19 mouse cellular contexts compared by ENCODE assay signal in the genomic region with DNA sequence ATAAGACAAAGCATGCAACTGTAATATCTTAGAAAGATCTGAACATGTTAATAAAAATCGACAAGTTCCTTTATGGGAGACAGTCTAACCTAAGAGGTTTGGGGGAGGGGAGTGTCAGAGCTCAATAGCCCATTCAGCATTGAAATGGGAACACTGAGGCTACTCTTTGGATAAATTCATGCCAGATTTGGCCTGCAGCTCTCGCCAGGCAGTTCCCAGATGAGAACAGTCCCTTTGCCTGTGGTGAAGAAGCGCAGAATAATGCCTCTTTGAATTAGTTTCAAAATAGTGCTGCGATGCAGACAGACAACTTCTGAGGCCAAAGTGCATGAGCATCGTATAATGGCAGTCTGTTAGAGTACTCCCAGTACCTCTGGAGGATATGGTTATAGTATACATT.
DNase-seq lines count a peak whose midpoint lies in the region; ATAC-seq and TF ChIP-seq lines count a peak whose summit lies in the region.
"Had no signal": no experiment of that assay in that cellular context is flagged by ENCODE, and none has a peak within 500 bp of the region (broad histone marks: within the 10 kb centered on the region; RNA-seq: fewer than 3 reads in every experiment).

No protein-coding gene starts in this region.

- H3K27me3 ChIP-seq in forebrain, postnatal 0 days (ENCODE audit: insufficient read depth, low read length): no peaks in the 10 kb centered on the region
- H3K27me3 ChIP-seq in forebrain, embryonic 10.5 days (ENCODE audit: poor library complexity, severe bottlenecking): no peaks in the 10 kb centered on the region
- no peaks in the 10 kb centered on the region for H3K27me3 ChIP-seq in midbrain, embryonic 14.5 days (ENCODE audit: control insufficient read depth, insufficient read depth, low read length)
- no peaks in the 10 kb centered on the region for H3K27me3 ChIP-seq in midbrain, embryonic 16.5 days (ENCODE audit: control insufficient read depth, insufficient read depth, low read depth, low read length)
- H3K27me3 ChIP-seq in forebrain, embryonic 12.5 days: no peaks in the 10 kb centered on the region
- H3K27me3 ChIP-seq: intestine, embryonic 15.5 days; midbrain, embryonic 12.5 days had no signal

- DNase-seq in forebrain, postnatal 0 days: no peak
- no peak for DNase-seq in forebrain, embryonic 10.5 days (ENCODE audit: extremely low spot score, low spot score)
- peak; percentile 11 for DNase-seq in midbrain, embryonic 14.5 days
- DNase-seq in layer of hippocampus, adult 9-10 months (ENCODE audit: low spot score): peak; percentile 15
- DNase-seq in telencephalon, adult 2 months (ENCODE audit: low read depth, low spot score): peak; percentile 11
- DNase-seq: adrenal gland, postnatal 10 days; B cell, adult 2 months; cerebellum, adult 18-20 months; heart, adult 11 months; lung, adult 18-20 months; lung, postnatal 4 days; thymus, postnatal 14 days had no signal

- peak; percentile 34; the same call in 1 of the 2 replicates for ATAC-seq in forebrain, postnatal 0 days
- ATAC-seq in midbrain, embryonic 14.5 days (ENCODE audit: low FRiP score, low TSS enrichment): no peak
- ATAC-seq in midbrain, embryonic 16.5 days: no peak
- ATAC-seq in forebrain, embryonic 12.5 days (ENCODE audit: low FRiP score): no peak
- ATAC-seq: forebrain, embryonic 16.5 days; intestine, embryonic 15.5 days had no signal

- no peaks in the 10 kb centered on the region for H3K4me1 ChIP-seq in forebrain, postnatal 0 days (ENCODE audit: insufficient read depth)
- H3K4me1 ChIP-seq in forebrain, embryonic 10.5 days: peaks cover 3% of the 10 kb centered on the region; the same call in 1 of the 2 replicates
- no peaks in the 10 kb centered on the region for H3K4me1 ChIP-seq in midbrain, embryonic 14.5 days (ENCODE audit: control insufficient read depth, insufficient read depth, low read length)
- no peaks in the 10 kb centered on the region for H3K4me1 ChIP-seq in midbrain, embryonic 16.5 days (ENCODE audit: control insufficient read depth, insufficient read depth, low read length)
- no peaks in the 10 kb centered on the region for H3K4me1 ChIP-seq in forebrain, embryonic 12.5 days
- H3K4me1 ChIP-seq: intestine, embryonic 15.5 days; midbrain, embryonic 12.5 days had no signal

- H3K9me3 ChIP-seq in forebrain, postnatal 0 days (ENCODE audit: low read length): no peaks in the 10 kb centered on the region
- 0 out of 2 replicates have a peak, but pooled peaks cover 5% of the 10 kb centered on the region for H3K9me3 ChIP-seq in forebrain, embryonic 10.5 days
- peaks cover 4% of the 10 kb centered on the region for H3K9me3 ChIP-seq in midbrain, embryonic 14.5 days (ENCODE audit: control insufficient read depth, low read length)
- H3K9me3 ChIP-seq in midbrain, embryonic 16.5 days (replicated peaks; ENCODE audit: control insufficient read depth, low read length, poor library complexity, severe bottlenecking): no peaks in the 10 kb centered on the region; the same call in 1 of the 2 replicates
- no peaks in the 10 kb centered on the region for H3K9me3 ChIP-seq in forebrain, embryonic 12.5 days
- H3K9me3 ChIP-seq: intestine, embryonic 15.5 days had no signal

- no peak for TF ChIP-seq CTCF in forebrain, postnatal 0 days (IDR thresholded peaks at IDR 0.05; ENCODE audit: low read depth)

- WGBS in forebrain, postnatal 0 days: 58% methylated on average over 5 of the region's 5 CpGs
- WGBS in forebrain, embryonic 10.5 days: 73% methylated on average over 5 of the region's 5 CpGs
- WGBS in midbrain, embryonic 14.5 days: 55% methylated on average over 5 of the region's 5 CpGs
- WGBS in midbrain, embryonic 16.5 days: 51% methylated on average over 5 of the region's 5 CpGs
- WGBS in forebrain, embryonic 12.5 days: 57% methylated on average over 5 of the region's 5 CpGs

- no peak overlapping the region for H3K4me2 ChIP-seq in forebrain, postnatal 0 days (ENCODE audit: low read depth)
- H3K4me2 ChIP-seq in midbrain, embryonic 14.5 days (ENCODE audit: low read length): no peak overlapping the region
- H3K4me2 ChIP-seq in midbrain, embryonic 16.5 days (ENCODE audit: low read length): no peak overlapping the region
- H3K4me2 ChIP-seq in forebrain, embryonic 12.5 days: no peak overlapping the region
- H3K4me2 ChIP-seq: intestine, embryonic 15.5 days; midbrain, embryonic 12.5 days had no signal

- no peak overlapping the region for H3K27ac ChIP-seq in forebrain, postnatal 0 days (ENCODE audit: low read depth, low read length)
- no peak overlapping the region for H3K27ac ChIP-seq in forebrain, embryonic 10.5 days
- no peak overlapping the region for H3K27ac ChIP-seq in midbrain, embryonic 14.5 days (replicated peaks; ENCODE audit: low read depth, low read length)
- no peak overlapping the region for H3K27ac ChIP-seq in midbrain, embryonic 16.5 days (ENCODE audit: low read length)
- no peak overlapping the region for H3K27ac ChIP-seq in forebrain, embryonic 12.5 days
- H3K27ac ChIP-seq: hindbrain, embryonic 10.5 days; intestine, embryonic 15.5 days; midbrain, embryonic 12.5 days; stomach, postnatal 0 days had no signal

- no peaks in the 10 kb centered on the region for H3K36me3 ChIP-seq in forebrain, postnatal 0 days (ENCODE audit: insufficient read depth)
- H3K36me3 ChIP-seq in forebrain, embryonic 10.5 days (replicated peaks): no peaks in the 10 kb centered on the region
- H3K36me3 ChIP-seq in midbrain, embryonic 14.5 days (ENCODE audit: control insufficient read depth, insufficient read depth, low read length): no peaks in the 10 kb centered on the region
- no peaks in the 10 kb centered on the region for H3K36me3 ChIP-seq in midbrain, embryonic 16.5 days (ENCODE audit: control insufficient read depth, insufficient read depth, low read length)
- no peaks in the 10 kb centered on the region for H3K36me3 ChIP-seq in forebrain, embryonic 12.5 days (replicated peaks)
- H3K36me3 ChIP-seq: hindbrain, embryonic 10.5 days; intestine, embryonic 15.5 days; midbrain, embryonic 12.5 days had no signal

- no peak overlapping the region for H3K9ac ChIP-seq in forebrain, postnatal 0 days
- H3K9ac ChIP-seq in midbrain, embryonic 14.5 days (replicated peaks; ENCODE audit: low read length): no peak overlapping the region
- H3K9ac ChIP-seq in midbrain, embryonic 16.5 days (ENCODE audit: low read depth, low read length): no peak overlapping the region
- H3K9ac ChIP-seq in forebrain, embryonic 12.5 days: no peak overlapping the region
- H3K9ac ChIP-seq: intestine, embryonic 15.5 days; midbrain, embryonic 12.5 days had no signal

- no peak overlapping the region for H3K4me3 ChIP-seq in forebrain, postnatal 0 days (ENCODE audit: low read depth, low read length)
- H3K4me3 ChIP-seq in forebrain, embryonic 10.5 days: no peak overlapping the region
- H3K4me3 ChIP-seq in midbrain, embryonic 14.5 days (replicated peaks; ENCODE audit: low read depth, low read length): no peak overlapping the region
- no peak overlapping the region for H3K4me3 ChIP-seq in midbrain, embryonic 16.5 days (ENCODE audit: low read depth, low read length)
- no peak overlapping the region for H3K4me3 ChIP-seq in forebrain, embryonic 12.5 days (replicated peaks)
- H3K4me3 ChIP-seq: hindbrain, embryonic 10.5 days; intestine, embryonic 15.5 days; midbrain, embryonic 12.5 days had no signal

Comparison
In these comparisons a context has a peak if more than half of its experiments do, and no peak if none do; other contexts are left out.
1. DNase-seq: peak in midbrain, embryonic 14.5 days (single experiment), layer of hippocampus, adult 9-10 months (single experiment) and telencephalon, adult 2 months (single experiment); none in forebrain, postnatal 0 days (single experiment) and forebrain, embryonic 10.5 days (single experiment).